In the genomic region with DNA sequence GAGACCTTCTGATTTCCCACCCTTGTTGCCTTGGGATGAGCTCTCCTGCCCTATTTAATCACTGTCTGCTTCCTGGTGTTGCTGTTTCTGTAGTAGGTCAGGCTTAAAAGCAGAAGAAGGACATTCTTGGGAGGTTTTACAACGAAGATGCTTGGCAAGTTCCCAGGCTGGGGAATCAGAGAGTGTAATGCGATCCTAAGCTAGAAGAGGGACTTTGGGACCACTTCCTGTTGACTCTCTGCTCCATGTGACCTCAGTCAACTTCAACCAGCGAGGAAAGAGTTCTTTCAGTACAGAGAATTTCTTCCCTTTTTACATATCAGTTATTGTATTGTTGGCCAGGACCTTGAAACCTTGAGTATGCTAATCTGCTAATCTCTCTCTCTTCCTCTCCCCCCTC, we compare ENCODE assay signal across 18 mouse cellular contexts. TPM values are rescaled to one million over a fixed set of nuclear protein-coding genes. Genes with fewer than 3 reads are reported as not detected.
DNase-seq lines count a peak whose midpoint lies in the region; ATAC-seq and TF ChIP-seq lines count a peak whose summit lies in the region.
"Had no signal": no experiment of that assay in that cellular context is flagged by ENCODE, and none has a peak within 500 bp of the region (broad histone marks: within the 10 kb centered on the region; RNA-seq: fewer than 3 reads in every experiment).

No protein-coding gene starts in this region.

- H3K4me2 ChIP-seq in heart, postnatal 0 days (ENCODE audit: low read depth, low read length), result no peak overlapping the region
- no peak overlapping the region for H3K4me2 ChIP-seq in lung, embryonic 14.5 days
- H3K4me2 ChIP-seq in lung, postnatal 0 days (replicated peaks; ENCODE audit: low read depth, low read length), result no peak overlapping the region
- peak overlapping the region; percentile 7 for H3K4me2 ChIP-seq in myocyte (ENCODE audit: low read depth)
- H3K4me2 ChIP-seq: embryonic facial prominence, embryonic 12.5 days had no signal

- no peaks in the 10 kb centered on the region for H3K27me3 ChIP-seq in heart, postnatal 0 days (ENCODE audit: control insufficient read depth, insufficient read depth, low read length)
- no peaks in the 10 kb centered on the region for H3K27me3 ChIP-seq in lung, embryonic 14.5 days (ENCODE audit: insufficient read depth, low read length)
- no peaks in the 10 kb centered on the region for H3K27me3 ChIP-seq in lung, postnatal 0 days (replicated peaks; ENCODE audit: insufficient read depth, low read length)
- H3K27me3 ChIP-seq in myocyte (ENCODE audit: control insufficient read depth, insufficient read depth, insufficient read length), result no peaks in the 10 kb centered on the region
- H3K27me3 ChIP-seq: embryonic facial prominence, embryonic 12.5 days had no signal

- no peaks in the 10 kb centered on the region for H3K9me3 ChIP-seq in heart, postnatal 0 days (replicated peaks; ENCODE audit: control insufficient read depth, low read length)
- H3K9me3 ChIP-seq in lung, embryonic 14.5 days (ENCODE audit: low read depth, low read length), result no peaks in the 10 kb centered on the region
- no peaks in the 10 kb centered on the region for H3K9me3 ChIP-seq in lung, postnatal 0 days (ENCODE audit: low read length)
- H3K9me3 ChIP-seq: embryonic facial prominence, embryonic 12.5 days had no signal

- H3K9ac ChIP-seq in heart, postnatal 0 days (replicated peaks; ENCODE audit: low read depth, low read length), result 0 out of 2 replicates have a peak overlapping the region, but pooled peaks have one; percentile 8
- no peak overlapping the region for H3K9ac ChIP-seq in lung, embryonic 14.5 days
- H3K9ac ChIP-seq in lung, postnatal 0 days (replicated peaks; ENCODE audit: low read depth), result no peak overlapping the region
- H3K9ac ChIP-seq: embryonic facial prominence, embryonic 12.5 days; liver, embryonic 14.5 days had no signal

- peaks cover 73% of the 10 kb centered on the region for H3K4me1 ChIP-seq in heart, postnatal 0 days (ENCODE audit: control insufficient read depth, insufficient read depth)
- H3K4me1 ChIP-seq in lung, embryonic 14.5 days (ENCODE audit: insufficient read depth), result no peaks in the 10 kb centered on the region
- H3K4me1 ChIP-seq in lung, postnatal 0 days (ENCODE audit: insufficient read depth, low read depth, low read length), result no peaks in the 10 kb centered on the region

- H3K4me3 ChIP-seq in heart, postnatal 0 days (ENCODE audit: low read depth, low read length), result no peak overlapping the region
- no peak overlapping the region for H3K4me3 ChIP-seq in lung, embryonic 14.5 days (ENCODE audit: low read depth, low read length)
- no peak overlapping the region for H3K4me3 ChIP-seq in lung, postnatal 0 days (ENCODE audit: low read depth, low read length)
- H3K4me3 ChIP-seq in myocyte, result no peak overlapping the region
- H3K4me3 ChIP-seq: embryonic facial prominence, embryonic 12.5 days; layer of hippocampus, adult 2 months; left cerebral cortex, adult 2 months had no signal

- no peak for TF ChIP-seq CTCF in heart, postnatal 0 days (IDR thresholded peaks at IDR 0.05; ENCODE audit: low read depth)
- TF ChIP-seq CTCF in lung, embryonic 14.5 days (IDR thresholded peaks at IDR 0.05; ENCODE audit: low read depth), result no peak
- TF ChIP-seq CTCF in lung, postnatal 0 days (IDR thresholded peaks at IDR 0.05), result no peak

- TF ChIP-seq POLR2A in myocyte (IDR thresholded peaks at IDR 0.05; ENCODE audit: insufficient read length, low read depth), result no peak

- peak; percentile 21 for DNase-seq in embryo, embryonic 11 days
- no peak for DNase-seq in embryo, embryonic 10 days (ENCODE audit: low spot score)
- no peak for DNase-seq in heart, postnatal 0 days (ENCODE audit: low spot score)
- no peak for DNase-seq in heart, adult 18-20 months
- peak; percentile 74 for DNase-seq in lung, embryonic 14.5 days
- no peak for DNase-seq in lung, postnatal 0 days (ENCODE audit: low spot score)
- DNase-seq: cerebellum, postnatal 14 days; gastrocnemius, postnatal 36 days; midbrain, embryonic 14.5 days; thymus, postnatal 14 days had no signal

- H3K79me2 ChIP-seq in myocyte (ENCODE audit: control insufficient read depth, insufficient read depth), result no peaks in the 10 kb centered on the region

- no peak overlapping the region for H3ac ChIP-seq in myocyte (ENCODE audit: control insufficient read depth, insufficient read length)

- H3K27ac ChIP-seq in heart, postnatal 0 days (ENCODE audit: low read depth), result peak overlapping the region; percentile 56
- no peak overlapping the region for H3K27ac ChIP-seq in lung, embryonic 14.5 days (ENCODE audit: low read depth)
- H3K27ac ChIP-seq in lung, postnatal 0 days (ENCODE audit: low read length), result no peak overlapping the region
- H3K27ac ChIP-seq: embryonic facial prominence, embryonic 12.5 days; hindbrain, postnatal 0 days; layer of hippocampus, adult 2 months; left cerebral cortex, adult 2 months; liver, embryonic 14.5 days; stomach, postnatal 0 days had no signal

- TF ChIP-seq EP300 in heart, postnatal 0 days (IDR thresholded peaks at IDR 0.05; ENCODE audit: low read depth), result no peak
- TF ChIP-seq EP300 in lung, postnatal 0 days (IDR thresholded peaks at IDR 0.05), result no peak

- 10% methylated on average over 3 of the region's 3 CpGs for WGBS in heart, postnatal 0 days
- 8% methylated on average over 3 of the region's 3 CpGs for WGBS in lung, embryonic 14.5 days
- 8% methylated on average over 3 of the region's 3 CpGs for WGBS in lung, postnatal 0 days

- H3K36me3 ChIP-seq in heart, postnatal 0 days (replicated peaks; ENCODE audit: control insufficient read depth, insufficient read depth, low read length), result peaks cover 12% of the 10 kb centered on the region
- no peaks in the 10 kb centered on the region for H3K36me3 ChIP-seq in lung, embryonic 14.5 days (ENCODE audit: insufficient read depth)
- H3K36me3 ChIP-seq in lung, postnatal 0 days (ENCODE audit: insufficient read depth, low read length), result no peaks in the 10 kb centered on the region
- no peaks in the 10 kb centered on the region for H3K36me3 ChIP-seq in myocyte (ENCODE audit: control insufficient read depth, insufficient read depth)
- H3K36me3 ChIP-seq: embryonic facial prominence, embryonic 12.5 days had no signal

- no peak for ATAC-seq in heart, postnatal 0 days (ENCODE audit: insufficient read depth, low read depth)
- ATAC-seq in lung, embryonic 14.5 days (ENCODE audit: insufficient read depth), result peak; percentile 36; the same call in 1 of the 2 replicates
- no peak for ATAC-seq in lung, postnatal 0 days
- no peak for ATAC-seq in erythroblast, adult 5-6 weeks (replicated peaks; ENCODE audit: low FRiP score, poor library complexity, severe bottlenecking)
- ATAC-seq: hindbrain, postnatal 0 days had no signal

TF ChIP-seq in myocyte, 11 proteins besides CTCF, POLR2A, EP300 and RAD21:
- TF ChIP-seq USF1 (IDR thresholded peaks at IDR 0.05; ENCODE audit: low read depth), result peak; percentile 88
- TF ChIP-seq TCF12 (IDR thresholded peaks at IDR 0.05; ENCODE audit: insufficient read depth, poor library complexity, severe bottlenecking), result no peak
TF ChIP-seq in myocyte: peak in this region for 1.

RNA-seq across cellular contexts. Expression of a gene that starts 25.7 kb away (rescaled TPM):
- total RNA-seq in heart, postnatal 0 days (2014; rRNA removed; ENCODE audit: low replicate concordance), result 2,555 and 2,942 TPM in 2 replicates
- 974 and 1,129 TPM in 2 replicates for polyA plus RNA-seq in heart, postnatal 0 days (2015; fragmentation: Nextera tagmentation; extraction: Ambion mirVana)
- total RNA-seq in heart, adult 18-20 months (2021), result 1,000 to 10,000 TPM; 1,612 to 1,845 TPM
- polyA plus RNA-seq in lung, embryonic 14.5 days (2014; fragmentation: Nextera tagmentation; extraction: Ambion mirVana), result 30.1 and 34.9 TPM in 2 replicates
- polyA plus RNA-seq in lung, postnatal 0 days (2015; fragmentation: Nextera tagmentation; extraction: Ambion mirVana), result 21.0 and 22.3 TPM in 2 replicates
- polyA plus RNA-seq in myocyte (2012; fragmentation: generic; extraction: Trizol), result 58.2 TPM
- not detected in 2 replicates for total RNA-seq in erythroblast, adult 5-6 weeks (2015; ENCODE audit: low replicate concordance)
- 1.0 TPM in 1 of 2 replicates, not detected in the other for total RNA-seq in erythroblast, adult 5-6 weeks (2017; ENCODE audit: low replicate concordance)

Comparison
In these comparisons a context has a peak if more than half of its experiments do, and no peak if none do; other contexts are left out.
1. DNase-seq: peak in embryo, embryonic 11 days (single experiment) and lung, embryonic 14.5 days (single experiment); none in embryo, embryonic 10 days (single experiment), heart, postnatal 0 days (single experiment), heart, adult 18-20 months (0 of 2) and lung, postnatal 0 days (single experiment).
2. RNA of a gene that starts 25.7 kb away (polyA plus RNA-seq): 974 to 1,129 TPM in heart, postnatal 0 days; 58.2 TPM in myocyte (single experiment), 30.1 to 34.9 TPM in lung, embryonic 14.5 days and 21.0 to 22.3 TPM in lung, postnatal 0 days; every median in the first group is over 10 times any median in the second.